Mouse (Mus musculus) myocyte (in vitro differentiated cells): ENCODE results near the gene Cntn6. TPM values are rescaled to one million over a fixed set of nuclear protein-coding genes. Genes with fewer than 3 reads are reported as not detected.

Source experiments
- H3K27me3 ChIP-seq: one replicate; pipeline ENCODE4 v1.6.1; 2011; ENCODE audit not compliant: control insufficient read depth, insufficient read depth, insufficient read length
- H3K36me3 ChIP-seq: one replicate; pipeline ENCODE4 v1.6.1; 2011; ENCODE audit not compliant: control insufficient read depth, insufficient read depth
- H3K4me2 ChIP-seq: one replicate; pipeline ENCODE4 v1.6.1; 2011; ENCODE audit warnings: low read depth, control low read depth
- H3K4me3 ChIP-seq: one replicate; pipeline ENCODE4 v1.5.1; 2011; ENCODE audit warnings: mild to moderate bottlenecking, control low read depth, moderate library complexity
- H3K79me2 ChIP-seq: one replicate; pipeline ENCODE4 v1.6.1; 2011; ENCODE audit not compliant: control insufficient read depth, insufficient read depth
- H3ac ChIP-seq: one replicate; pipeline ENCODE4 v1.6.1; 2011; ENCODE audit not compliant: control insufficient read depth, insufficient read length
- CEBPB ChIP-seq: IDR thresholded peaks from 2 replicates; pipeline ENCODE4 v1.6.1; 2011; ENCODE audit warnings: mild to moderate bottlenecking, moderate library complexity; ENCODE audit not compliant: poor library complexity, insufficient read depth, severe bottlenecking
- E2F4 ChIP-seq: IDR thresholded peaks from one replicate; pipeline ENCODE4 v1.6.1; 2011; ENCODE audit warnings: mild to moderate bottlenecking, control low read depth, moderate library complexity; ENCODE audit not compliant: insufficient read depth
- MAX ChIP-seq: IDR thresholded peaks from one replicate; pipeline ENCODE4 v1.6.1; 2011; ENCODE audit warnings: low read depth, mild to moderate bottlenecking, control low read depth
- MYOD1 ChIP-seq, 3 experiments: IDR thresholded peaks; one replicate each; pipeline ENCODE4 v1.6.1; 2011; ENCODE audit warnings: control low read depth in 2 of 3, low read depth in 2 of 3, mild to moderate bottlenecking in 2 of 3, moderate library complexity in 1 of 3; ENCODE audit not compliant: insufficient read length in 2 of 3, control insufficient read depth in 1 of 3
- MYOG ChIP-seq, 3 experiments: IDR thresholded peaks; one replicate each; pipeline ENCODE4 v1.6.1; 2011; ENCODE audit warnings: control low read depth in 2 of 3, low read depth in 2 of 3, mild to moderate bottlenecking in 2 of 3; ENCODE audit not compliant: insufficient read length in 2 of 3, control insufficient read depth in 1 of 3, insufficient read depth in 1 of 3
- POLR2A ChIP-seq: IDR thresholded peaks from one replicate; pipeline ENCODE4 v1.6.1; 2011; ENCODE audit warnings: low read depth, mild to moderate bottlenecking, control low read depth, moderate library complexity; ENCODE audit not compliant: insufficient read length
- POLR2AphosphoS2 ChIP-seq: IDR thresholded peaks from one replicate; pipeline ENCODE4 v1.6.1; 2011; ENCODE audit warnings: low read depth, control low read depth; ENCODE audit not compliant: insufficient read length
- REST ChIP-seq: IDR thresholded peaks from one replicate; pipeline ENCODE4 v1.6.1; 2011; ENCODE audit warnings: mild to moderate bottlenecking, control low read depth, moderate library complexity; ENCODE audit not compliant: insufficient read depth, insufficient read length
- SRF ChIP-seq: IDR thresholded peaks from one replicate; pipeline ENCODE4 v1.6.1; 2011; ENCODE audit warnings: low read depth; ENCODE audit not compliant: control insufficient read depth, insufficient read length
- TCF12 ChIP-seq: IDR thresholded peaks from one replicate; pipeline ENCODE4 v1.6.1; 2011; ENCODE audit warnings: mild to moderate bottlenecking, control low read depth; ENCODE audit not compliant: poor library complexity, insufficient read depth, severe bottlenecking
- TCF3 ChIP-seq: IDR thresholded peaks from one replicate; pipeline ENCODE4 v1.6.1; 2011; ENCODE audit warnings: low read depth, control low read depth; ENCODE audit not compliant: insufficient read length
- USF1 ChIP-seq: IDR thresholded peaks from one replicate; pipeline ENCODE4 v1.6.1; 2011; ENCODE audit warnings: low read depth, mild to moderate bottlenecking, control low read depth, moderate library complexity
- polyA plus RNA-seq: library from polyadenylated mRNA; unstranded; fragments of >200 nt; fragmentation: generic; extraction: Trizol; gene quantifications from one replicate; pipeline ENCODE4 v1.2.1, GENCODE M21; 2012; ENCODE audit warnings: missing spikeins

Gene Cntn6
- polyA plus RNA-seq, 1 experiment: not detected

GRCm38 (mm10) chr6:104602894-104603293 is 110.3 kb downstream of the Cntn6 start:
- no peak for TF ChIP-seq REST
- no peak for TF ChIP-seq TCF3
- no peak for TF ChIP-seq SRF
- no peak for TF ChIP-seq POLR2A
- no peak for TF ChIP-seq MAX
- TF ChIP-seq POLR2AphosphoS2: no peak
- TF ChIP-seq CEBPB: no peak
- TF ChIP-seq USF1: no peak
- TF ChIP-seq MYOG (IDR thresholded peaks at IDR 0.05; ENCODE audit: control insufficient read depth in 1 of 3, insufficient read depth in 1 of 3, insufficient read length in 2 of 3, low read depth in 2 of 3): no peak
- TF ChIP-seq E2F4: no peak
- TF ChIP-seq TCF12: no peak
- TF ChIP-seq MYOD1 (IDR thresholded peaks at IDR 0.05; ENCODE audit: control insufficient read depth in 1 of 3, insufficient read length in 2 of 3, low read depth in 2 of 3): no peak
- no peaks in the 10 kb centered on the region for H3K79me2 ChIP-seq
- H3K4me2 ChIP-seq: no peak overlapping the region
- no peak overlapping the region for H3ac ChIP-seq
- H3K27me3 ChIP-seq: no peaks in the 10 kb centered on the region
- H3K36me3 ChIP-seq: no peaks in the 10 kb centered on the region
- no peak overlapping the region for H3K4me3 ChIP-seq

GRCm38 (mm10) chr6:104603371-104603770 is 110.8 kb downstream of the Cntn6 start:
- Histone ChIP-seq H3ac (no peak overlapping the region), H3K4me2 (no peak overlapping the region), H3K4me3 (no peak overlapping the region), H3K36me3 (no peaks in the 10 kb centered on the region), H3K79me2 (no peaks in the 10 kb centered on the region), H3K27me3 (no peaks in the 10 kb centered on the region)
- TF ChIP-seq POLR2A: no peak
- TF ChIP-seq E2F4: no peak
- TF ChIP-seq USF1: no peak
- TF ChIP-seq TCF3: no peak
- TF ChIP-seq MYOD1 (IDR thresholded peaks at IDR 0.05; ENCODE audit: control insufficient read depth in 1 of 3, insufficient read length in 2 of 3, low read depth in 2 of 3): no peak
- TF ChIP-seq MYOG (IDR thresholded peaks at IDR 0.05; ENCODE audit: control insufficient read depth in 1 of 3, insufficient read depth in 1 of 3, insufficient read length in 2 of 3, low read depth in 2 of 3): no peak
- no peak for TF ChIP-seq MAX
- TF ChIP-seq CEBPB: no peak
- no peak for TF ChIP-seq REST
- TF ChIP-seq TCF12: no peak
- no peak for TF ChIP-seq POLR2AphosphoS2
- TF ChIP-seq SRF: no peak

GRCm38 (mm10) chr6:104605214-104605613 is 112.6 kb downstream of the Cntn6 start:
- H3K79me2 ChIP-seq: no peaks in the 10 kb centered on the region
- H3K4me3 ChIP-seq: no peak overlapping the region
- no peaks in the 10 kb centered on the region for H3K27me3 ChIP-seq
- H3ac ChIP-seq: no peak overlapping the region
- no peak overlapping the region for H3K4me2 ChIP-seq
- no peaks in the 10 kb centered on the region for H3K36me3 ChIP-seq
- no peak for TF ChIP-seq REST
- TF ChIP-seq POLR2AphosphoS2: no peak
- no peak for TF ChIP-seq E2F4
- TF ChIP-seq USF1: no peak
- no peak for TF ChIP-seq POLR2A
- TF ChIP-seq TCF12: no peak
- TF ChIP-seq MAX: no peak
- no peak for TF ChIP-seq CEBPB
- TF ChIP-seq MYOD1 (IDR thresholded peaks at IDR 0.05; ENCODE audit: control insufficient read depth in 1 of 3, insufficient read length in 2 of 3, low read depth in 2 of 3): no peak
- no peak for TF ChIP-seq TCF3
- TF ChIP-seq SRF: no peak
- no peak for TF ChIP-seq MYOG (IDR thresholded peaks at IDR 0.05; ENCODE audit: control insufficient read depth in 1 of 3, insufficient read depth in 1 of 3, insufficient read length in 2 of 3, low read depth in 2 of 3)

- H3K4me3 ChIP-seq: no peak overlapping the region
- TF ChIP-seq REST (no peak), POLR2A (no peak), MAX (no peak), CEBPB (no peak), TCF3 (no peak), MYOG (IDR thresholded peaks at IDR 0.05; ENCODE audit: control insufficient read depth in 1 of 3, insufficient read depth in 1 of 3, insufficient read length in 2 of 3, low read depth in 2 of 3) (no peak), MYOD1 (IDR thresholded peaks at IDR 0.05; ENCODE audit: control insufficient read depth in 1 of 3, insufficient read length in 2 of 3, low read depth in 2 of 3) (no peak), SRF (no peak)
- H3K79me2 ChIP-seq: no peaks in the 10 kb centered on the region
- no peak overlapping the region for H3K4me2 ChIP-seq
- H3K36me3 ChIP-seq: no peaks in the 10 kb centered on the region
- H3ac ChIP-seq: no peak overlapping the region
- no peaks in the 10 kb centered on the region for H3K27me3 ChIP-seq
These were observed 160.9 kb downstream of the Cntn6 start for GRCm38 (mm10) chr6:104653518-104653917.

- no peaks in the 10 kb centered on the region for H3K27me3 ChIP-seq
- H3K79me2 ChIP-seq: no peaks in the 10 kb centered on the region
- TF ChIP-seq MAX (no peak), POLR2A (no peak), REST (no peak)
- H3ac ChIP-seq: no peak overlapping the region
- H3K36me3 ChIP-seq: no peaks in the 10 kb centered on the region
- no peak overlapping the region for H3K4me3 ChIP-seq
- H3K4me2 ChIP-seq: no peak overlapping the region
These were observed 176.1 kb downstream of the Cntn6 start for GRCm38 (mm10) chr6:104668701-104669100.
